Mouse (Mus musculus) activated CD4-positive, CD25-positive, alpha-beta regulatory T cell, adult 4 months (primary cell): Measurements from ENCODE around the gene Zfp131. TPM values are rescaled to one million over a fixed set of nuclear protein-coding genes. Genes with fewer than 3 reads are reported as not detected.

ENCODE experiments used
- ATAC-seq: one replicate; pipeline ENCODE4 v1.8.0; 2017
- polyA plus RNA-seq, 2 experiments: library from polyadenylated mRNA; unstranded; fragments of 100-300 nt; shearing (Covaris generic); gene quantifications; one replicate each; pipeline ENCODE4 v1.2.1; 2017

Zfp131 gene
- polyA plus RNA-seq, 2 experiments from 2014 or later, result 18.8 to 22.1 TPM

GRCm38 (mm10) chr13:119754635-119755020, 36.1 kb downstream of the Zfp131 start:
- no peak for ATAC-seq

DNA sequence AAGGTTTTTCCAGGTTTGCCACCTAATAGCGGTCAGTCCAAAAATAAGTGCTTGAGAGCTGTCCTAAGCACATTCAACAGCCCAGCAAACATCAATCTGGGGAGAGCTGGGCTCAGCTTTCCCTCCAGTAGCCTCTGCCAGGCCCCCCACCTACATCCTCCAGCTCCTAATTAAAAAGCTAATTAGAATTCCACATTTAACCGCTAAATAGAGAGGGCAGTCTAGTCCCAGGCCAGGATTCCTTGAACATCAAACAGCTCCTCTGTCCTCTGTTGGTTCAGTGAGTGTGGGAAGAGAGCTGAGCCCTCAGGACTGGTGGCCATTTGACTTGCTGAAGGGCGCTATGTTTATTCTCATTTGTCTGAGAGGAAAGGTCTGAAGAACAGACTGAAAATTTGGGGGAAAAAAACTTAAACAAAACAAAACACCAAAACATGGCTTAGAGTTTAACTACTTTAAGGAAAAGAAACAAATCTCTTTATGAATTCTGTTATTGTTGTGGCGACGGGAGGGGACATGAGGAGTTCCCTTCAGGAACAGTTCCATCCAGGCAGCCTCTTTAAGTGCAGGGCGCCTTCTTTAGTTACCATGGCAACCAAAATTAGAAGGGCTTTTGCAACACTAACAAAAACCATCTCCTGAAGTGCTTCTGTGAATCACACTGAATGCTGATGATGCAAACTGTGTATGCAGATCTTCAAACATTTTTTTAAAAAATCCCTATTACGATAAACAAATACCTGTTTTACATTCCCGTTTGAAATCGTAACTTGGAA, 36.6 kb downstream of the Zfp131 start:
- ATAC-seq, result no peak

DNA sequence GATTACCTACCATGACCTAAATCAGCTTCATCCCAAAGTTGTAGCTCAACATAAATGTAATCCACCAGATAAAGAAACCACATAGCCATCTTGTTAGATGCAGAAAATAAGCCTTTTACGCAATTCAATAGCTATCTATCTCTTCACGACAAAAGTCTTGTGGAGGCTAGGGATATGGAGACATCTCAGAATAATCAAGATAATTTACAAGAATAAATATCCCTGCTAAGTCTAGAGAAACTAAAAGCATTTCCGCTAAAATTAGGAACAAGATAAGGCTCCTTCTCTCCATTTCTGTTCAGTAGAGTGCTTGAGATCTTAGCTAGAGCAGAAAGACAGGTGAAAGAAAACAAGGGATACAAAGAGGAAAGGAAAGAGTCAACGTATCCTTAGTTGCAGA, 43.8 kb downstream of the Zfp131 start:
- ATAC-seq, result no peak

DNA sequence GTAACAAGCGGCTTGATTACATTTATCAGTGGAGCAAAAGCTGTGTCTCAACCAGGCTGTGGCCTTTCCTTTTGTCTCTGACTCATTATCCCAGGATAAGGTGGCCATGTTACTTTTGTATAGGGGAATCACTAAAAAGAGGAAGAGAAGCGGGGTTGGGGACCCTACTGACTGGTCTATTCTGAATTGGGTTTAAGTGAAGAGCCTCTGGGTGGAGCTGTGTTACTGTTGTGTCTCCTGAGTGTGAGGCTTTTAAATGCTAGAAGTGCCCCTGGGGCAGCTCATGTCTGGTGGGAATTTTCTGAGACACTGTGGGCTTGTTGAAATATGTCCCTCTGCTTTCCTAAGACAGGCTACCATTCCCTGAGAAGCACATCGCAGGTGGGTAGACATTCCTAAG, 47.2 kb downstream of the Zfp131 start:
- ATAC-seq, result no peak

- ATAC-seq, result no peak
Measured at GRCm38 (mm10) chr13:119742711-119743415, 47.8 kb downstream of the Zfp131 start.

DNA sequence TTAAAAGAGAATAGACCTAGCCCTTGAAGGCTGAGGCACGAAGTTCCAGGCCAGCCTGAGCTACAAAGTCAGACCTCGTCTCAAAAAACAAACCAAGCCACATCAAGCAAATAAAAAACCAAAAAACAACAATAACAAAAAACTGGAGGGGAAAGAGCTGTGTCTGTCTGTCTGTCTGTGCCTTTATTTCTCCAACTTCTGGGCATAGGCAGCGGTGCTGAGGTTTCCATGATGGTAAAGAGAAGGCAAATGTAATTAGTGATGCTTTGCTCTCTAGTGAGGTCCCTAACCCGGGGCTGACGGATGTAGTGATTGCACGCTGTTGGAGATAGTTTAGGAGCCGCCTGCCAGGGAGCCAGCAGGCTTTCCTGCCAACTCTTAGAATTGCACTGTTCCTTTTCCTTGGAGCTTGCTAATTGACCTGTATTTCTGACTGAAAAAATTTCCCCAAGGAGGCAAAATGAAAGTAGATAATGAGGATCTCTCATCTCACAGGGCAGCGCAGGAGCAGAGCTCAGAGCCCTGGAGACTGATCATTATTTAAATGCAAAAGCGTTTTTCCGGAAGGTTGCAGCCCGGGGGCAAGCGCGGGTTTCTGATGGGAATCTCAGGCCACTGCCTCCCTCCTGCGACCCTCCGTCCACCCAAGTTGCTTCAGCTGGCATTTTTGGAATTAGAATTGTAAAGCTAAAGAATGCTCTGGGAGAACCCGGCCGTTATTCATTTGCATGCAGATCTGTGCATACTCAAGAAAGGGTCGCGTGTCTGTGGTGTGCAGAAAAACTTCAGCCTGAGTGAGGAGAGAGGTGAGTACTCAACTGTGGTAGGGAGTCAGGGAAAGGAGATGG, 49.1 kb downstream of the Zfp131 start:
- no peak for ATAC-seq

GRCm38 (mm10) chr13:119731448-119731847, 59.2 kb downstream of the Zfp131 start:
- ATAC-seq, result no peak

DNA sequence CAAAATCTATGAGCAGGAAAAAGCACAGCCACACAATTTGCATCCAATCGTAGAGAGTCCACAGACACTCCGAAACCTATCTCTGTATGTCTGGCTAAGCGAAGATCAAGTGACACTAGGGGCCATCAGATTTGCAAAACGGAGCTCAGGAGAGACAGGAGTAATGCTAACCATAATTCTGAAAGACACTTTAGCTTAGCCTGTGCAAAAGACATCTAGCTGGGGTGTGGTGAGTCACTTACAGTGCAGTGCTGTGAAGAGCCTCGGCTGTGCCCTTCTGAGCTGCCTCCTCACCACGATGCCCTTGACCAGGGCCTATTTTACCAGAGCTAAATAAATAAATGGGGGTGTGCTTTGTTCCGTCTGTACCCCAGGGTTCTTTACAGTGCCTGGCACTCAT, 61.3 kb downstream of the Zfp131 start:
- no peak for ATAC-seq

DNA sequence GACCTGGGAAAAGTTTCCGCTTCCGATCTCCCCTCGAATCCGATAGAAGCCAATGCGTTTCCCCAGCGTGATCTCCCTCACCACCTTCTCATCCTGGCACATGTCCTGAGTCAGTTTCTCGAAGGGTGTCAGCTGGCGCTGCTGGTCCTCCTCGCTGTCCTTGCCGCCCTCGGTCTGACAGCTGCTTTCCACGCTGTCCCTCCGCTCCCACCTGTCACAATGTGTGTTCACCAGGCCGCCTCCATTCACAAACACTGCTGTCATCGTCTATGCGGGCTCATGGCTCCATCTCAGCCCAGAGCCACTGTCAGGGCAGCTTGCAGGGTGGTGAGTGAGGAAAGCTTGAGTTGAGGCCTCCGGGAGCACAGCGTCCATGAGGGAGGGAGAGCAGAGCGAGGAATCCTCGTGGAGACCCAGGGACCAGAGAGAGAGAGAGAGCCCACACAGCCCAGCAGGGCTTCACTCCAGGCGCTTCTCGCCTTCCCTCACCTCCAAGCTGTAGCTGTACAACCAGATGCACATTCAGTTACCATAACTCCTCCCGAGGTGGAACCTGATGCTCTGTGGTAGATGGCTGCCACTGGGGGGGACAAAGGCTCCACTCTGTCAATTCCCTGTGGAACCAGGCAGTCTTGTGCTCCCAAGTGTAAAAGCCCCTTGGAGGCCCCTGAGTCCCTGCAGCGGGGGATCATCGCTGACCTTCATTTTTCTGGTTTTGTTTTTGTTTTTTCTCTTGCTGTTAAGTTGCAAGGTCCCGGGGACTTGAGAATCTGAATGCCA, 62.9 kb downstream of the Zfp131 start:
- ATAC-seq, result no peak

GRCm38 (mm10) chr13:119724541-119724940, 66.1 kb downstream of the Zfp131 start:
- ATAC-seq, result no peak

GRCm38 (mm10) chr13:119723368-119723767, 67.3 kb downstream of the Zfp131 start:
- ATAC-seq, result no peak

DNA sequence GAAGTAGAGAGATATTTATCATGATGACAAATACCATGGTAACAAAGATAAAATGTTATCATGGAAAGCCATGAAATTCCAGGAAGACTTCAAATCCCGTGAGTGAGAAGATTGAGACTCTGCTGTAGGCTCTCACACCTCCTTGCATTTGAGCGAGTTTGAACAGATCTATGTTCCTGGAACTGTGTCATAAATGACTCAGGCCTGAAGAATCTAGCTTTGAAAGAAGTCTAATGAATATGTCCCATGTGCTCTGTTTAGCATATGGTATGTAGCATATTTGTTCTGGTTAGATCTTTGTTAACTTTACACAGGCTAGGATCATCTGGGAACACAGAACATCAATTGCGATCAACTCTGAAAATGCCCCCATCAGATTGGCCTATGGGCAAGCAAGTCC, 68.2 kb downstream of the Zfp131 start:
- ATAC-seq, result no peak

- no peak for ATAC-seq
Measured at GRCm38 (mm10) chr13:119716105-119716504, 74.6 kb downstream of the Zfp131 start.

Other genes with a start within 250 kb of the Zfp131 start
- gene Ccl28, start 167.1 kb downstream of the Zfp131 start, polyA plus RNA-seq, result under 1 TPM in 1 of 2 experiments, not detected in 1; 0.26 TPM
- gene Hmgcs1, start 100.5 kb downstream of the Zfp131 start, polyA plus RNA-seq, result 10 to 100 TPM; 51.0 to 58.3 TPM
- 1 to 10 TPM in 1 of 2 experiments, under 1 TPM in 1; 0.62 to 1.1 TPM for gene Nim1k, start 35.0 kb downstream of the Zfp131 start, polyA plus RNA-seq
- not detected for gene AF067063, start 39.3 kb upstream of the Zfp131 start, polyA plus RNA-seq
- gene D13Ertd608e, start 45.1 kb upstream of the Zfp131 start, polyA plus RNA-seq, result not detected
- gene Tcstv1, start 103.9 kb upstream of the Zfp131 start, polyA plus RNA-seq, result not detected
- not detected for gene Gm21761, start 138.4 kb upstream of the Zfp131 start, polyA plus RNA-seq
- not detected for gene B020031M17Rik, start 159.9 kb upstream of the Zfp131 start, polyA plus RNA-seq
- gene Gm36079, start 236.1 kb upstream of the Zfp131 start, polyA plus RNA-seq, result not detected